Mouse (Mus musculus): ENCODE results near the gene Fbxo17. TPM values are rescaled to one million over a fixed set of nuclear protein-coding genes. Genes with fewer than 3 reads are reported as not detected.
A peak's percentile ranks its signal among the peaks of the same experiment; 100 is the strongest.

Gene Fbxo17
- polyA plus RNA-seq, 1 experiment, result 6.2 TPM

DNA sequence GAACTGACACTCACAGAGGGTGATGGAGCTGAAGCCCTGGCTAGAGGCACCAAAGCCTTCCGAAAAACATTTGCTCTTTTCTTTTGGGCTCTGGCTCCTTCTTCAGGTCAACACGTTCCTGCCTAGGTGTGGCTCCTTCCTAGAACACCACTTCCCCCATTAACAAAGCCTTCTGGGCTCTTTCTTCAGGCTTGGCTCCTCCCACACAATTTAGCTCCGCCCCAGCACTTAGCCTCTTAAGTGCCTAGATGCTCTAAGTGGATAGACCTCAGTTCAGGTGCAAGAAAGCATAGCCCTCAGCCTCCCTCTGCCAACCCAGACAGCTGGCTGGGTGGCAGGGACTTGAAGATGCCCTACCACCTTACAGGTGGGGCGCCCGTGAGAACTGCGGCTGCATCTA, 19.1 kb downstream of the Fbxo17 start:
- WGBS, result 85% methylated on average over 6 of the region's 6 CpGs
- DNase-seq, result no peak
- no peak for TF ChIP-seq CTCF (IDR thresholded peaks at IDR 0.05; ENCODE audit: borderline replicate concordance, control insufficient read depth, extremely low read depth, insufficient read depth, low read length, poor library complexity)
- TF ChIP-seq POLR2A (IDR thresholded peaks at IDR 0.05; ENCODE audit: control insufficient read depth, extremely low read depth, insufficient read depth, low read length, poor library complexity), result no peak

DNA sequence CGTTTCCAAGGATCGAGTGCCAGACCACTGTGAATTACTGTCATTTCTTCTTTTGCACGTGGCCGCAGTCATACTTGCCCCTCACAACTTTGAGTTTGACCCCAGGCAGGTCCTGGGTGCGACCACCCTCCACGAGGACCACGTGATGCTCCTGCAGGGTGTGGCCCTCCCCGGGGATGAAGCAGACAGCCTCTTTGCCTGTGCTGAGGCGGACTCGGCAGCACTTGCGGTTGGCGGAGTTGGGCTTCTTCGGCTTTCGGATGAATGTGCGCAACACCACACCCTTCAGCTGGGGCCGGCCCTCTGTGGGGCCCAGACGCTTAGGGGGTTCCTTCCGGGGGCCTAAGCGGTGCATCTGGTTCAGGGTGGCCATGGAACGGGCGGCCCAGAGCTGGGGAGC, 23.2 kb downstream of the Fbxo17 start:
- no peaks in the 10 kb centered on the region for H3K27me3 ChIP-seq (ENCODE audit: control insufficient read depth, insufficient read depth, low read length)
- H3K4me3 ChIP-seq (ENCODE audit: control insufficient read depth, insufficient read depth, low read length), result no peak overlapping the region
- TF ChIP-seq POLR2A (IDR thresholded peaks at IDR 0.05; ENCODE audit: control insufficient read depth, extremely low read depth, insufficient read depth, low read length, poor library complexity) (no peak), CTCF (IDR thresholded peaks at IDR 0.05; ENCODE audit: borderline replicate concordance, control insufficient read depth, extremely low read depth, insufficient read depth, low read length, poor library complexity) (no peak)
- peaks cover 5% of the 10 kb centered on the region for H3K4me1 ChIP-seq (replicated peaks; ENCODE audit: control insufficient read depth, insufficient read depth, low read length)
- WGBS, result 97% methylated on average over 21 of the region's 21 CpGs
- no peak overlapping the region for H3K27ac ChIP-seq (ENCODE audit: control insufficient read depth, insufficient read depth, low read length)
- DNase-seq, result no peak
- no peaks in the 10 kb centered on the region for H3K36me3 ChIP-seq (ENCODE audit: control insufficient read depth, insufficient read depth, low read length)

More for the DNA sequence above, 19.1 kb downstream of the Fbxo17 start:
- Histone ChIP-seq H3K27me3 (ENCODE audit: control insufficient read depth, insufficient read depth, low read length) (no peaks in the 10 kb centered on the region), H3K4me1 (replicated peaks; ENCODE audit: control insufficient read depth, insufficient read depth, low read length) (peaks cover 12% of the 10 kb centered on the region), H3K27ac (ENCODE audit: control insufficient read depth, insufficient read depth, low read length) (no peak overlapping the region), H3K36me3 (ENCODE audit: control insufficient read depth, insufficient read depth, low read length) (no peaks in the 10 kb centered on the region), H3K4me3 (ENCODE audit: control insufficient read depth, insufficient read depth, low read length) (no peak overlapping the region)

DNA sequence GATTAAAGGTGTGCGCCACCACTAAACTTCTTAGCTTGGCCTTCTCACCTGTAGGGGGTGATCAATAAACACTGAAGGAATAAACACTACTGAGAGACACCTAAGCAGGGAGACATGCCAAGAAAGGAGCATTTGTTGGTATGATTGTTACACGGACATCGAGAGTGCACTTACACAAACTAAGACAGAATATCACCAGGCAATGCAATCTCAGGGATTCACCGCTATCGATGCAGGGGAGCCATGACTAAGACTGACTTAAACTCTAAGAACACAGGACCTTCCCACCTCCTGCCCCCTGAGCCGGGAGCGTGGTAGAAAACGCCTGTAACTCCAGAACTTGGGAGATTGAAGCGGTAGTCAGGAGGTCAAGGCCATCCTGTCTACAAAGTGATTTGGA, 24.3 kb downstream of the Fbxo17 start:
- 31% methylated on average over 9 of the region's 9 CpGs for WGBS
- H3K4me1 ChIP-seq (replicated peaks; ENCODE audit: control insufficient read depth, insufficient read depth, low read length), result peaks cover 5% of the 10 kb centered on the region
- H3K27ac ChIP-seq (ENCODE audit: control insufficient read depth, insufficient read depth, low read length), result peak overlapping the region; percentile 48; the same call in 1 of the 2 replicates
- H3K4me3 ChIP-seq (ENCODE audit: control insufficient read depth, insufficient read depth, low read length), result peak overlapping the region; percentile 64
- H3K36me3 ChIP-seq (ENCODE audit: control insufficient read depth, insufficient read depth, low read length), result no peaks in the 10 kb centered on the region
- DNase-seq, result no peak
- TF ChIP-seq POLR2A (IDR thresholded peaks at IDR 0.05; ENCODE audit: control insufficient read depth, extremely low read depth, insufficient read depth, low read length, poor library complexity) (no peak), CTCF (IDR thresholded peaks at IDR 0.05; ENCODE audit: borderline replicate concordance, control insufficient read depth, extremely low read depth, insufficient read depth, low read length, poor library complexity) (no peak)
- H3K27me3 ChIP-seq (ENCODE audit: control insufficient read depth, insufficient read depth, low read length), result no peaks in the 10 kb centered on the region

DNA sequence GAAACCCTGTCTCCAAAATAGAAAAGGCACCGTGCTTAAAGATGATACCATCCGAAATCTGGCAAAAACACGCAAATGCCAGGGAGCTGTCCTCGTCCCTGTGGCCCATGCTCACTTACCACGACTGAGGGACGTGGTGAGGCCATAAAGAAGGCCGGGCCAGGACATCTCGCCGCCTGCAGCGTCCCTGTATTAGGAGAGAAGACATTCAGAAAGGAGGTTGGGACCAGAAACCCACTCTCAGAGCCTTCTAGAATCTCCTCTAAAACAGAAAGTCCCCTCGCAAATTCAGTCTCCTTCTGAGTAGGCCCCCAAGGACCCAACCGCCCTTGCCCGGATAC, 24.7 kb downstream of the Fbxo17 start:
- H3K27me3 ChIP-seq (ENCODE audit: control insufficient read depth, insufficient read depth, low read length), result no peaks in the 10 kb centered on the region
- TF ChIP-seq POLR2A (IDR thresholded peaks at IDR 0.05; ENCODE audit: control insufficient read depth, extremely low read depth, insufficient read depth, low read length, poor library complexity) (no peak), CTCF (IDR thresholded peaks at IDR 0.05; ENCODE audit: borderline replicate concordance, control insufficient read depth, extremely low read depth, insufficient read depth, low read length, poor library complexity) (no peak)
- no peaks in the 10 kb centered on the region for H3K36me3 ChIP-seq (ENCODE audit: control insufficient read depth, insufficient read depth, low read length)
- no peak for DNase-seq
- 2% methylated on average over 13 of the region's 13 CpGs for WGBS
- peaks cover 5% of the 10 kb centered on the region for H3K4me1 ChIP-seq (replicated peaks; ENCODE audit: control insufficient read depth, insufficient read depth, low read length)
- H3K27ac ChIP-seq (ENCODE audit: control insufficient read depth, insufficient read depth, low read length), result peak overlapping the region; percentile 48; the same call in 1 of the 2 replicates
- H3K4me3 ChIP-seq (ENCODE audit: control insufficient read depth, insufficient read depth, low read length), result peak overlapping the region; percentile 64

DNA sequence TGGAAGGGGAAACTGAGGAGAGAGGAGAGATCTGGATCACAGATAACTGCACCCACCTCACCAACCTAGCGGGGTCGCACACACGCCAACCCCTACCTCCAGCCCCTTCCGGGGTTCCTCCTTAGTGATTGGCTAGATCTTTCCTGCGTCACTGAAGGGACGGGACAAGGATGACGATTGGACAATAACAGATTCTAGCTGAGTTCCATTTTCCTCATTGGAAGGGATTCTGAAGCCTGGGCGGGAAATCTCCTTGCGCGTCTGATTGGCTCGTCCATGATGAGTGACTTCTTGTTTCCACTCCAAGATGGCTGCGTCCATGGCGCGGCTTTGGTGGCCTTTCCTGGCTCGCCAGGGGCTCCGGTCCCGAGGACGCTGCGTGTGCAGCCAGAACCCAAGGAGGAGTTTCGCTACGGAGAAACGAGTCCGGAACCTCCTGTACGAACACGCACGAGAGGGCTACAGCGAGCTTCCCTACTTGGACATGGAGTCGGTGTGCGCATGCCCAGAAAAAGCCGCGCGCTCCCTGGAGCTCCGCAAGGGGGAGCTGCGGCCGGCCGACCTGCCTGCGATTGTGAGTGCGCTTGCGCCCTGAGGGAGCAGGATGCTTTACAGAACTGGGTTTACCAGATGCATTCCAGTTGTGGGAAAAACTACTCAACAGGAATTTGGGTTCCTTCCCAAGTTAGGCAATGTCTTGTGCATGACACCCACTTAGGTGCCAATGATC, 25.3 kb downstream of the Fbxo17 start, which contains the start of the genes Mrps12 and Sars2:
Mrps12 (minus strand) TSS at position 112 of the 730 bp plus-strand sequence.
Sars2 (plus strand) TSS at position 284 of the 730 bp plus-strand sequence.
- H3K36me3 ChIP-seq (ENCODE audit: control insufficient read depth, insufficient read depth, low read length), result no peaks in the 10 kb centered on the region
- H3K27me3 ChIP-seq (ENCODE audit: control insufficient read depth, insufficient read depth, low read length), result no peaks in the 10 kb centered on the region
- under 1% methylated on average over 39 of the region's 39 CpGs for WGBS
- TF ChIP-seq POLR2A (IDR thresholded peaks at IDR 0.05; ENCODE audit: control insufficient read depth, extremely low read depth, insufficient read depth, low read length, poor library complexity), result peak; percentile 57
- TF ChIP-seq CTCF (IDR thresholded peaks at IDR 0.05; ENCODE audit: borderline replicate concordance, control insufficient read depth, extremely low read depth, insufficient read depth, low read length, poor library complexity), result peak; percentile 92
- H3K4me1 ChIP-seq (replicated peaks; ENCODE audit: control insufficient read depth, insufficient read depth, low read length), result peaks cover 5% of the 10 kb centered on the region
- DNase-seq, result peak; percentile 93
- peak within 1 kb of the TSS; percentile 64 for H3K4me3 ChIP-seq (ENCODE audit: control insufficient read depth, insufficient read depth, low read length)
- H3K27ac ChIP-seq (ENCODE audit: control insufficient read depth, insufficient read depth, low read length), result peak within 1 kb of the TSS; percentile 48; the same call in 1 of the 2 replicates

DNA sequence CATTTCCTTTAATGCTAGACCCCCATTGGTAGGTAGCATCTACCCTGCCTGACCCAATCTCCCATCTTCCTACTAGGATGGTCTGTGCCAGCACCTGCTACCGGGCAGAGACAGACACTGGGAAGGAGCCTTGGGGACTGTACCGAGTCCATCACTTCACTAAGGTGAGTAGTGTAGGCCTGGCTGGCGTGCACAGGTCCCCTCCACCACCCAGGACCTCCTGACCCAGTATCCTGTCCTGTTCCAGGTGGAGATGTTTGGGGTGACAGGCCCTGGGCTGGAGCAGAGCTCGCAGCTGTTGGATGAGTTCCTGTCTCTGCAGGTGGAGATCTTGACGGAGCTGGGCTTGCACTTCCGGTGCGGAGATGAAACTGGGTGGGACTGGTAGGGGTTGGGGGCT, 33.3 kb downstream of the Fbxo17 start:
- no peak for DNase-seq
- Histone ChIP-seq H3K36me3 (ENCODE audit: control insufficient read depth, insufficient read depth, low read length) (no peaks in the 10 kb centered on the region), H3K27ac (ENCODE audit: control insufficient read depth, insufficient read depth, low read length) (no peak overlapping the region), H3K27me3 (ENCODE audit: control insufficient read depth, insufficient read depth, low read length) (no peaks in the 10 kb centered on the region), H3K4me1 (replicated peaks; ENCODE audit: control insufficient read depth, insufficient read depth, low read length) (no peaks in the 10 kb centered on the region), H3K4me3 (ENCODE audit: control insufficient read depth, insufficient read depth, low read length) (no peak overlapping the region)
- TF ChIP-seq CTCF (IDR thresholded peaks at IDR 0.05; ENCODE audit: borderline replicate concordance, control insufficient read depth, extremely low read depth, insufficient read depth, low read length, poor library complexity) (no peak), POLR2A (IDR thresholded peaks at IDR 0.05; ENCODE audit: control insufficient read depth, extremely low read depth, insufficient read depth, low read length, poor library complexity) (no peak)
- WGBS, result 97% methylated on average over 7 of the region's 7 CpGs
